Mouse (Mus musculus) granulocyte monocyte progenitor cell, adult 5-6 weeks (primary cell): Measurements from ENCODE around the gene Fasn. TPM values are rescaled to one million over a fixed set of nuclear protein-coding genes. Genes with fewer than 3 reads are reported as not detected.
"Not testable (repeated sequence)": the region's sequence is repeated elsewhere in the genome, so short reads cannot be mapped to it uniquely, and the experiment has no call there.

Source experiments
- ATAC-seq: replicated peaks from 2 replicates; pipeline ENCODE4 v1.8.0; 2016; ENCODE audit warnings: mild to moderate bottlenecking, moderate TSS enrichment, inconsistent platforms; ENCODE audit not compliant: poor library complexity, severe bottlenecking
- total RNA-seq, 2 experiments: library from RNA; stranded (forward) in 1 of 2; stranded (reverse) in 1 of 2; fragments of 200-712, 200-1000 nt in 1 of 2; fragments of >200 nt in 1 of 2; fragmentation: Nextera tagmentation in 1 of 2; gene quantifications; 2 replicates each; pipeline ENCODE4 v1.2.3; 2014 to 2017

Gene Fasn
- total RNA-seq, 2 experiments from 2014 or later, result 59.7 to 79.3 TPM

DNA sequence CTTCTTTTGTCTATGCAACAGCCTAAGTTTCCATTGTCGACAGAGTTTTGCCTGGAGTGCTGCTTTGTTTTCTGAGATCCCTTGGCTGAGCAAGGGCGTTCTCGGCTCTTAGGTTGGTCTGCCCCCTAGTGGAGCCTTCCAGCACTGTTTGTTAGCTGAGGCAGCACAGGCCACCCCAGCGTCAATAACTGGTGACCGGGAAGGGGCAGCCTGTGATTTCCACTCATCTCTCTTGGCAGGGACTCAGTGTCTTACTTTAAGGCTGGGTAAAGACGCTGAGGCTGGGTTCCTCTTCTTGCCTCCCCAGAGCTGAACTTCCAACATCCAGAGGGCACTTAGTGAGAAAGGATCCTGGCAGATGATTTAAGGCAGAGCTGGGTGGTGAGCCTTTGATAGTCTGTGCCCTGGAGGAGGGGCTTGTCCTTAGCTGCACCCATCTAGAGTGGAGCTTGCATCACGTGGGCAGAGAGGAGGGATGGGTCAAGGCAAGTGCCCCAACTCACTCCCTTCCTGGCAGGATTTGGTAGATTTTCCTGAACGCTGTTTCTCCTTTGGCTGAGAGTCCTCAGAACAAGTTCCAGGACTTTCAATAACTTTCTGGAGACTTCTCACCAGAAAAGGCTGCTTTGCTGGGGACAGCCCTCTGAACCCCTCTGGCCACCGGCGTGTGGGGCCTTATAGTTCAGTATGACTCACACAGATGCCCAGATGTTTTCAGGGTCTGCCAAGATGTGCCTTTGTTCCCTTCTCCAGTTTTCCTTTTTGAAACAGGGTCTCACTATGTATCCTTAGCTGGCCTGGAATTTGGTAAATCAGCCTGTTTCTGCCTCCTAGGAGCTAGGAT lies 24.1 kb downstream of the Fasn start:
- ATAC-seq, result peak; percentile 69

DNA sequence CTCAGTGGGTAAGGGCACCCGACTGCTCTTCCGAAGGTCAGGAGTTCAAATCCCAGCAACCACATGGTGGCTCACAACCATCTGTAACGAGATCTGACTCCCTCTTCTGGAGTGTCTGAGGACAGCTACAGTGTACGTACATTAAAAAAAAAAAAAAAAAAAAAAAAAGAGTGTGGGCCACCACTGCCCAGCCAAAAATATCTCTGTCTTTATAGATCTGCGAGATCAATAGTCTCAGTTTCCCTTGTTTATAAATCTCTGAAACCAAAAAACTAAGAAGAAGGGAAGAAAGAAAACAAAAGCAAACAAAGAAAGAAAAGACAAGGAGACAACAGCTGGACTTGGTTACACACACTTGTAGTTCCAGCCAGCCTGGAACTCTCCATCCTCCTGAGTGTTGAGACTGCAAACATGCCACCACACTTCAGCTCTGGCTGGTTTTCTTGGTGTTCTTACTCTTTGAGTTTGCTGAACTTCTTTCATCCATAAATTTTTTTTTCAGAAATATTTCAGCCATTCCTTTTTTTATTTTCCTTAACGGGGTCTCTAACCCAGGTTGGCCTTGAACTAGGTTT lies 24.9 kb downstream of the Fasn start:
- no peak for ATAC-seq

DNA sequence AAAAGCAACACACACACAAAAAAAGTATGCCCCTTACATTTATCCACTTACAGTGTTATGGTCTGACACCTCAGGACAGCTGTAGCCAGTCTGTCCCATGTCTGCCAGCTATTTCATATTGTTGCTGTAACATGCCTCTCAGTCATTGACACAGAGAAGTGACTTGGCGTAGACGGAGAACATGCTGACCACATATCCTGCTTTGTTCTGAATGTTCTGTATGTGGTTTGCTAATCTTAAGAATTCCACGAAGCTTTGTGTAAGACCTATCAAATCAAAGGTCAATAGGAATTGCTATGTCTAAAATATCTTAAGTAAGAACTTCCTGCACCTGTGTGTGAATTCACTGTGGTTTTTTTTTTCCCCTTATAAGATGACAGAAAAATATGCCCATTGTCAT lies 26.1 kb downstream of the Fasn start:
- 0 out of 2 replicates have a peak, but pooled peaks have one; percentile 8 for ATAC-seq

DNA sequence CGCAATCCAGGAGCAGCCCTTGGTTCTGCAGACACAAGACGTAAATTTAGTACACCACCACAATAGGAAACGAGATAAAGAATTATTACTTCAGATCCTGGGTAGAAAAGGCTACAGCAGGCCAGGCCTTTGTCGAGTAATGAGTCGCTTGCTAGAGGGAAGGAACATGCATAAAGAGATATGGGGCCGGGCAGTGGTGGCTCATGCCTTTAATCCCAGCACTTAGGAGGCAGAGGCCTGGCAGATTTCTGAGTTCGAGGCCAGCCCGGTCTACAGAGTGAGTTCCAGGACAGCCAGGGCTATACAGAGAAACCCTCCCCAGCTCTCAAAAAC lies 27.8 kb downstream of the Fasn start:
- no peak for ATAC-seq

DNA sequence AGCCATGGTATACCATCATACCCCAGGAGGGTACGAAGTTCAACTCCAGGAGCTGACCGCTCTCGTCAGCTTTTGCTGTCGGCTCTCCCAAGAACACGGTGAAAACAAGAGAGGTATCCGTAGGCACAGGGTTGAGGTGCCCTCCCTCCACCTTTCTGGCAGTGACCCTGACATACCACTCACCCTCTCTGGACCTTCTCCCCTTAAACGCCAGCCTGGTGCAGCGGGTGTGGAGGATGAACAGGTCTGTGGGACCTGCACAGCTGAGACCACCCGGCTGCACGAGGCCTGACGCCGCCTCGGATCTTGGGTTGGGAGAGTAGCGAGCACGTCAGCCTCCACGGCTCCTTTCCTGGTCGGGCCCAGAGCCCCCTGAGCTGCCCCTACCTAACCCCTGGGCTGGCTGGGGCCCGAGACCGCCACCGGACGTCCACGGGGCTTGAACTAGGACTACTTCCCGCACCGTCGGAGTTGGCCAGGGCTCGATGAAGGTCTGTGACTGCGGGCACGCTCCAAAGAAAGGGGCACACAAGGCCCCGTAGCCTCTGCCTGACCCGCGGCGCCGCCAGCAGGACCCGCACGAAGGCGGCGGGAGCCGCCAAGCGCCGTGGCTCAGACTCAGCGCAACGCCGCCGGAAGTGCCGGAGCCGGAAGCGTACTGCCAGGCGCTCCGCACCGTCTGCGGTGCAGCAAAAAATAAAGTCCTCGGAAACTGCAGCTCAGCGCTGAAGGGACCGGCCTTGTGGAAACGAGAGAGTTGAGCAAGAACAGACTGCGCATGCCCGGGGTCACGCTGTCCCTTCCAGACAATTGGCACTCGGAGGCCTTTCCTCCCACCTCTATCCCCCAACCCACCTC lies 28.4 kb downstream of the Fasn start, which contains the start of gene Dus1l:
Gene Dus1l, minus strand, starts transcription at position 648 of the 858 bp plus-strand sequence.
- ATAC-seq, result peak; percentile 85

DNA sequence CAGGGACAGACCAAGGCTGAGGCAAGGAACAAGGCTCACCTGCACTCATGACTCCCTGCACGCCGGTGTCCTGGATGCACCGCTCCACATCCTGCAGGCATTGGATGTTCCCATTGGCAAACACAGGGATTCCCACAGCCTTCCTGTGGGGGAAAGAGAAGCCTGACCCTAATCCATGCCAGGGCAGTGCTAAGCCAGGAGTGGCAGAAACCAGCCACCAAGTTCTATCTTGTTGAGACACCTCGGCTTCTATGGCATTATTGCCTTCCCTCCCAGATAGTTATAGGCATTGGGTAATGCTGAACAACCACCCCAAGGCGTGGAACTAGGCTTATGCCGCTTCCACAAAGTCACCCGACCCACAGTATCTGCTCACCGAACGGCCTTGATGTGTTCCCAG lies 31.7 kb downstream of the Fasn start:
- no peak for ATAC-seq

DNA sequence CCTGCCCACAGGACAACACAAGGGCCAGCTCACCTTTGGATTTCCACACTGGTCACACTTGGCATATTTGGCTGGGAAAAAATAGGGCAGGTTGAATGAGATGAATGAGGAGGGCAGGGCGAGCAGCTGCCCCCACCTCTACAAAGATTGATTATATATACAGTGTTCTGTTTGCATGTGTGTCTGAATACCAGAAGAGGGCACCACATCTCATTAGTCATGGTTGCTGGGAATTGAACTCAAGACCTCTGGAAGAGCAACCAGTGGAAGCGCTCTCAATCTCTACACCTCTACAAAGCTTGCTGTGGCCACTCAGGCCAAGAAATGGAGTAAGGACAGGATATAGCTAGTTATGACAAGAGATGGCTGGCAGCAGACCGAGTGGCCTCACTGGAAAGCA lies 34.5 kb downstream of the Fasn start:
- ATAC-seq, result no peak

DNA sequence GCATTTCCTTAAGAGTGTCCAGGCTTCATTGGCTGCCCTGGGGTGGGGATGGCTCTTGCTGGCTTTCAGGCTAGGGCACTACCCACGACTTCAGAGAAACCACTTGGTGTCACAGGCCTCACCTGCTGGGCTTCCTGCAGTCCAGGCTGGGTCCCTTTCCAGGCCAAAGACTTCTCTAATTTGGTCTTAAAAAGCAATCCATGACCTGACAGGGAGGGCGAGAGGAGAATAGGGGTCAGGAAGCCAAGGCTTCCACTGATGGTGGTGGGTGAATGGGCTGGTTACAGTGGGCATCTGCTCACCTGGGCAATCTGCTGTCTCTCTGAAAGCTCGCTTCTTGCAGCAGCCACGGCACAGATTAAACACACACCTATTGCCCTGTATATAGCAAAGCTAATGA lies 35.0 kb downstream of the Fasn start:
- no peak for ATAC-seq

DNA sequence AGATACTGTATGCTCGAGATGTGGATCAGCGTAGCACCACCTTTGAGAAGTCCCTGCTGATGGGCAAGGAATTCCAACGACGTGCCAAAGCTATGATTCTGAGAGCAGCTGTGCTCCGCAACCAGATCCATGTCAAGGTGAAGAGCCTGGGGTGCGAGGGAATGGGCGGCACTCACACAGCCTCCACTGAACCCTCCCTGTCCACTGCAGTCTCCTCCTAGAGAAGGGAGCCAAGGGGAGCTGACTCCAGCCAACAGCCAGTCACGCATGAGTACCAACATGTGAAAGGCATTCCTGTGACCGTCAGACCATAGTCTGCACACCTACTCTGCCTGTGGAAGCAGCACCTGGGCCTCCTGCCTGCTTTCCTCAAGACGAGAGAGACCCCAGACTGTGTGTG lies 35.9 kb downstream of the Fasn start:
- ATAC-seq, result not testable (repeated sequence)

DNA sequence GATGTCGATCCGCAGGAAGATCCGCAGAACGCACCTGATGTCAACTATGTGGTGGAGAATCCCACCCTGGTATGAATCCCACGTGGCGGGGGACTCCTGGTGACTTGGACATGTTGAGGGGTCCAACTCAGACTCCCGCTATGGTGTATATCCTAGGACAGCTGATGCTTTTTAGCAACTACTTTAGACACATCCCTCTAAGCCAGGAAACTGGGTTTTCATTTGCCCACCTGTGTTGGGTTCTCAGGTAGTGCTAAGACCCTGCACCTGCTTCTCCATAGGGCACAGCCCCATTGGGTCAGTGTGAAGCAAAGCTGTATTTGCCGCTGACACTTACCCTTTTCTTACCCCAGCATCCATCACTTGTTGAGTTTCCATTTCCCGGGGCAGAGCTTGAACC lies 39.2 kb downstream of the Fasn start:
- no peak for ATAC-seq

DNA sequence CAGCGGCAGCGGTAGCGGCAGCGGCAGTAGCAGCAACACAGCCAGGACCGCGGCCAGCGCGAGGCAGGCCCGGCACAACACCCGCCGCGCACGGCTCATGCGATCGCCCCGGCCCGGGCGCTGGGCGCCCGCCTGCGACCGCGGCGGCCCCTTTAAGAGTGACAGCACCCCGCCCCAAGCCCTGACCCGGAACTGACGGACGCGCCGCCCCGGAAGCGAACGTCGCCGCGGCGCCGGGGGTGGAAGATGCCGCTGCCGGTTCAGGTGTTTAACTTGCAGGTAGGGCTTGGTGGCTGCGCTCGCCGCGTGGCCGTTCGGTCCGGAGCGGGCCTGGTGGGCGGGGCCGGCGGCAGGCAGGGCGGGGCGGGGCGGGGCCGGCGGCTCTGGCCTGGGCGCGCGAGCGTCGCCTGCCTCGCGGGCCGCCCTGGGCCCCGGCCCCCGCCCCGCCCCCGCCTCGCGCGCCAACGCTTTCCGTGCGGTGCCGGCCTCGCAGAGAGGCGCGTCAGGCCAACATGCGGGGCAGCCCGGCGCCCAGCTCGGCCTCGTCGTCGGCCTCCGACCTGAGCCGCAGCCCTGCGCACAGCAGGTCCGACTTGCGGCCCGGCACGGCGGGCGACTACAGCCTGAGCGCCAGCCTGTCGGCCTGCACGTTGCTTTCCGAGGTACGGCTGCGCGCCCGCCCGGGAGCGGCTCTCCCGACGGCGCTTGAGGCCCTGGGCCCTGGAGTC lies 40.1 kb downstream of the Fasn start, which contains the start of the genes Rfng and Gps1:
Gene Rfng, minus strand, starts transcription at position 144 of the 728 bp plus-strand sequence.
Gene Gps1, plus strand, starts transcription at position 209 of the 728 bp plus-strand sequence.
- peak; percentile 71 for ATAC-seq

DNA sequence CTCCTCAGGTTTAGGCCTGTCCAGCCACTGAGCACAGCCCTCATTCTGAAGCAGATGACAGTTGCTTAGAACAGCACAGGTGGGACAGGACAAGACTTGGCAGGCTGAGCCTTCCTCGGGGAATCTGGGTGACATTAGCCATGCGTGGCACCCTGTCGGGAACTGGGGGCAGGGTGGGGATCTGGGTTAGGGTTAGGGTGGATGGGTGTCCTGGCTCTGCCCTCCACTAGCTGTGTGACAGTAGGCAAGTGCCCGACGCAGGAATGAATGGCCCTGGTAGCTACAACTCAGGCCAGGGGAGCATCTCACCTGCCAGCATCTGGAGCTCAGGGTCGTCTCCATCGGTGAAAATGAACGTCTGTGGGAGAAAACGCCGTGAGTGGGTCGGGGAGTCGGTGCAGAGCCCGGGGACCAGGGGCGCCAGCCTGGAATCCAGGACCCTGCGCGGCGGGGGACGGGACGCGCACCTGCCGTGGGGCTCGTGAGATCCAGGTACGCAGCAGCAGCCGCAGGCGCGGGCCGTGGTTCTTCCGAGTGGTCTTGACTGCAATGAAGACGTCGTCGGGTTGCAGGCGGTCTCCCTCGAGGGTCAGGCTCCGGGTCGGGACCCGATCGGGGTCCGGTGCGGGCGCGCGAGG lies 40.8 kb downstream of the Fasn start:
- no peak for ATAC-seq

DNA sequence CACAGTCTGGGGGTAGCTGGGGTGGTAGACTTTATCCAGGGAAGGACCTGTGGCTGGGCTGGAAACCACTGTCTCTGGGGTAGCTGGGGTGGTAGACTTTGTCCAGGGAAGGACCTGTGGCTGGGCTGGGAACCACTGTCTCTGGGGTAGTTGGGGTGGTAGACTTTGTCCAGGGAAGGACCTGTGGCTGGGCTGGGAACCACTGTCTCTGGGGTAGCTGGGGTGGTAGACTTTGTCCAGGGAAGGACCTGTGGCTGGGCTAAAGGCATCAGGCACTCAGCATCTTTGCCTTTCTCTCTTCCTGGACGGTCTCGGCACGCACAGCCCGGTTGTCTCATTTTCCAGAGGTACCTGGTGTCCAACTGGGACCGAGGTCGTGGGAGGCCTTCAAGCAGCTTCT lies 43.0 kb downstream of the Fasn start:
- not testable (repeated sequence) for ATAC-seq

DNA sequence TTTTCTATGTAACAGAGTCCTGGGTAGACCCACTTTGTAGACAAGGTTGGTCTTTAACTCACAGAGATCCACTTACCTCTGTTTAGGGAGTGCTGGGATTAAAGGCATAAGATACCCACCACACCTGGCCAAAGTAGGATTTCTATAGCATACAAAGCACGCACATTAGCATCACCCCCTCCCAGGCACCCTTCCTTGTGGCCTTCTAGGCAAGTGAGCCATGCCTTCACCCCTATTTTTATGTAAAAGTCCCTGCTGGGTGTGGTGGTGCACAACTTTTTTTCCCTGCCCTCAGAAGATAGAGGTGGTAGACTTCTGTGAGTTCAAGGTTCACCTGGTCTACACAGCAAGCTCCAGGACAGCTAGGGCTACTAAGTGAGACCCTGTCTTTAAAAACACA lies 44.5 kb downstream of the Fasn start:
- ATAC-seq, result no peak

DNA sequence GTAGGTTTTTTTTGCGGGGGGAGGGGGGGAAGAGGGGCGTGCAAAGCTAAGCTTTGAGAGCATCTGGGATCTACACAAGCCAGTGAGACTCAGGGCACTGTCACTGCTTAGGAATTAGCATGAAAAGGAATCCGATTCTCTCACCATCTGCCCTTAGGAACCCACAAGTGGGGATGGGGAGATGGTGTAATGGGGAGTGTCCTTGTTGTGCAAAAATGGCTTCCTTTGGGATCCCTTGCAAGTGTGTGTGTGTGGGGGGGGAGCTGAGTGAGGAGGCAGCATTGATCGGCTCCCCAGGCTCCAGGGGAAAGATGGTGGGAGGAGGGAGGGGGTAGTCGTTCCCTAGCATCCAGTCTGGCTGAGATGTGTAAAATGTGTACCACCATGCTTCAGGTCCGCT lies 47.2 kb downstream of the Fasn start:
- ATAC-seq, result no peak

DNA sequence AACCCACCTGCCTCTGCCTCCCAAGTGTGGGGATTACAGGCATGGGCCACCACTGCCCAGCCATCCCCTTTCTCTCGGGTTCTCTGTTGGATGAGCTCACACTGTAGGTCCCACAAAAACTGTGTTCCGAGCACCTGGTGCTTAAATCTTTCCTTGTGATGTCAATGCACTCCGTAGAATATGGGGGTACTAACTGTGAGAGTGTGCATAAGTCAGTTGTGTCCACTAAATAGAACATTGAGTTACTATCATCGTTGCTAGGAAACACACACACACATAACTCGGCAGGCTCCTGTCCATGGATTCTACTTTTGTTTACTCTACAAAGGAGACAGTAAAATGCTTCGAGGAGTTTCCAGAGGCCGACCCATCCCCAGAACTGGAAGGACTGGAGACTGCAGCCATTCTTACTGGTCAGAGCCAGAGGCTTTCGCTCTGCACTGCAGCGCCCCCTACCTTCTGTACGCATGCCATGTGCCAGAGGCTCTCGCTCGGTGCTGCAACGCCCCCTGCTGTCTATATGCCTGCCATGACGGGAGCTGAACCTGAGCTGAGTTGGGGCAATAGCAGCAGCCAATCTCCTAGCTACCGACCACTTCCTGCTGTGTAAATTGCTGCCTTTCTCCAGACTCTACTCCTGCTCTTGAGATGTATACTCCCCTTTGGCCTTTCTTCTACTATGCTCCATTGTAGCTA lies 48.4 kb downstream of the Fasn start:
- ATAC-seq, result peak; percentile 100

DNA sequence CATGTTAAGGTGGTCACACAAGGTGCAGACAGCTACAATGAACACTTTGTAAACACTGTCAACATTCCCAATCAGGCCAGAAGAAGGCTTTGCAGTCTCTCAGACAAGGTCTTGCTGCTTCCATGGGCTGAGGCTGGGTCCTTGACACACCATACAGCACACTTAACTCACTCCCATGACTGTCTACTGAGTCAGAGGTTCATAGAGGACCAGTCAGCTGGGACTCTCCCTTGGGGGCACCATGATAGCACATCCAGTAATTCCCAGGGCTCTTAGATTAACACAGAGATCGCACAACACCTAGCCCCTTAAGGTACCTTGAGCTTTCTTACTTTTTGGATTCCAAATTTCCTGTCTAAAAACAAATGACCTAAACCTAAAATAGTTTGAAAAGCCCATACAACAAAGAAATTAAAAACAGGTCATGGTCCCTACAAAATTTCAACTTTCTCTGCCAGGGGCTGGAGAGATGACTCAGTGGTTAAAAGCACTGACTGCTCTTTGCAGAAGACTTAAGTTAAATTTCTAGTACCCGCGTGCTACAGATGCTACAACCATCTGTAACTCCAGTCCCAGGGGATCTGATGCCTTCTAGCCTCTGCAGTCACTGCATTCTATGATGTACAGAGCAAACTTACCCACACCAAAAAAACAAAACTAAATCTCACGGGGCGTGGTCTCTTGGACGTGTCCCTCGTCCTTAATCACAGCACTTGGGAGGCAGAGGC lies 50.7 kb downstream of the Fasn start:
- ATAC-seq, result no peak

DNA sequence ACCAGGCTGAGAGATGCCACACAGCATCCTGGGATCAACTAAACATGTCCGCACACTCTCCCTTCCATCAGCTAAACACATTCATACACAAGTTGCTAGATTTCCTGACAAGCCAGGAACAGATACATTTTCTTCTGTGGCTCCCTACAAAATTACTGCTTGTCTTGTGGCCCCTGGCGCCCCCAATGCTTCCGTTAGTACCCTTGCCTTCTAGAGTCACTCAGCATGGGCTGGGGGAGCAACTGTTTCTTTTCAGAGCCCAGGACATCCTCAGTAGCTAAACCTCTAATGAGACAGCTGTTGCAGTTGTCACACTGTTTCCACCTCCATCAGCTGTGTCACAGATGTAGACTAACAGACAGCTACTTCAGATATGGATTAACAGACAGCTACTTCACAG lies 51.6 kb downstream of the Fasn start:
- no peak for ATAC-seq

DNA sequence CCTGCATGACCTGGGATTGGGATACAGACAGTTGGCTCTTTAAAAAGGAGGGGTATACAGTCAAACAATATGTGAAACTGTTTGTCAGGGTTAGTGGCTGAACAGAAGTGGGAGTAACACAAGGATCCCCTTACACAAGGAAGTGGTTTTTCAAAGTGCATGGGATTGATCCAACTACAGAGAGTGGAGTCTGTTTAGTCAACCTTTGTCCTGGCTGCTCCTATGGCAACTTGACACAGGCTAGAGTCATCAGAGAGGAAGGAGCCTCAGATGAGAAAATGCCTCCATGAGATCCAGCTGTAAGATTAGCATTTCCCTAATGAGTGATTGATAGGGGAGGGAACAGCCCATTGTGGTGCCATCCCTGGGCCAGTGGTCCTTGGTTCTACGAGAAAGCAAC lies 56.1 kb downstream of the Fasn start:
- no peak for ATAC-seq
